Mouse (Mus musculus) induced T-regulatory cell, adult 2 months (primary cell): ENCODE data around the gene Dock1.
A peak's percentile ranks its signal among the peaks of the same experiment; 100 is the strongest.

Source experiments
- DNase-seq: peaks from one replicate; pipeline ENCODE4 v3.0.0-alpha.2; 2012; ENCODE audit warnings: low read depth

Dock1 gene

GRCm38 (mm10) chr7:134960871-134961270 is 290.4 kb downstream of the Dock1 start:
- DNase-seq: peak; percentile 24

- DNase-seq: no peak
Observed at GRCm38 (mm10) chr7:134961608-134962007, 291.2 kb downstream of the Dock1 start.

GRCm38 (mm10) chr7:134990244-134990643 is 319.8 kb downstream of the Dock1 start:
- no peak for DNase-seq

GRCm38 (mm10) chr7:134990911-134991310 is 320.5 kb downstream of the Dock1 start:
- no peak for DNase-seq

GRCm38 (mm10) chr7:134994983-134995382 is 324.5 kb downstream of the Dock1 start:
- no peak for DNase-seq

GRCm38 (mm10) chr7:135002216-135002615 is 331.8 kb downstream of the Dock1 start:
- no peak for DNase-seq

- peak; percentile 8 for DNase-seq
Observed at GRCm38 (mm10) chr7:135002891-135003290, 332.4 kb downstream of the Dock1 start.

GRCm38 (mm10) chr7:135005964-135006560 is 335.6 kb downstream of the Dock1 start:
- DNase-seq: no peak

GRCm38 (mm10) chr7:135008021-135008420 is 337.6 kb downstream of the Dock1 start:
- no peak for DNase-seq

- no peak for DNase-seq
Observed at GRCm38 (mm10) chr7:135010997-135011396, 340.5 kb downstream of the Dock1 start.

GRCm38 (mm10) chr7:135017531-135017930 is 347.1 kb downstream of the Dock1 start:
- DNase-seq: no peak

GRCm38 (mm10) chr7:135020762-135021161 is 350.3 kb downstream of the Dock1 start:
- no peak for DNase-seq

- DNase-seq: no peak
Observed at GRCm38 (mm10) chr7:135021544-135022100, 351.2 kb downstream of the Dock1 start.

- no peak for DNase-seq
Observed at GRCm38 (mm10) chr7:135024531-135024930, 354.1 kb downstream of the Dock1 start.

GRCm38 (mm10) chr7:135028716-135029115 is 358.3 kb downstream of the Dock1 start:
- DNase-seq: no peak

GRCm38 (mm10) chr7:135029136-135029535 is 358.7 kb downstream of the Dock1 start:
- DNase-seq: no peak

- DNase-seq: no peak
Observed at GRCm38 (mm10) chr7:135031466-135031865, 361.0 kb downstream of the Dock1 start.

GRCm38 (mm10) chr7:135034811-135035210 is 364.4 kb downstream of the Dock1 start:
- no peak for DNase-seq

GRCm38 (mm10) chr7:135035651-135036050 is 365.2 kb downstream of the Dock1 start:
- DNase-seq: peak; percentile 4

GRCm38 (mm10) chr7:135038930-135039329 is 368.5 kb downstream of the Dock1 start:
- no peak for DNase-seq

GRCm38 (mm10) chr7:135043931-135044765 is 373.7 kb downstream of the Dock1 start:
- no peak for DNase-seq

GRCm38 (mm10) chr7:135049416-135049815 is 379.0 kb downstream of the Dock1 start:
- no peak for DNase-seq

GRCm38 (mm10) chr7:135053186-135053715 is 382.8 kb downstream of the Dock1 start:
- DNase-seq: no peak
